In genomic region chr4:142792606-142792970, GRCm38 (mm10) we compare ENCODE assay signal across 17 mouse cellular contexts.
"Had no signal": no experiment of that assay in that cellular context is flagged by ENCODE, and none has a peak within 500 bp of the region (broad histone marks: within the 10 kb centered on the region; RNA-seq: fewer than 3 reads in every experiment).

No protein-coding gene starts in this region.

- DNase-seq: lung, adult 2 months; lung, postnatal 14 days; lung, postnatal 36 days; right cerebral cortex, postnatal 14 days; thymus, adult 2 months; thymus, postnatal 25 days; thymus, postnatal 4 days had no signal

- H3K27me3 ChIP-seq: lung, embryonic 15.5 days; megakaryocyte, embryonic 14.5 days; midbrain, embryonic 13.5 days; midbrain, embryonic 15.5 days; neural tube, embryonic 12.5 days; stomach, embryonic 15.5 days had no signal

- H3K4me3 ChIP-seq: lung, embryonic 15.5 days; megakaryocyte, embryonic 14.5 days; midbrain, embryonic 13.5 days; midbrain, embryonic 15.5 days; neural tube, embryonic 12.5 days; stomach, embryonic 15.5 days had no signal

- H3K9me3 ChIP-seq: lung, embryonic 15.5 days; midbrain, embryonic 13.5 days; midbrain, embryonic 15.5 days; neural tube, embryonic 12.5 days; stomach, embryonic 15.5 days had no signal

- H3K4me2 ChIP-seq: lung, embryonic 15.5 days; midbrain, embryonic 11.5 days; midbrain, embryonic 13.5 days; midbrain, embryonic 15.5 days; neural tube, embryonic 12.5 days; stomach, embryonic 15.5 days had no signal

- H3K36me3 ChIP-seq: lung, embryonic 15.5 days; midbrain, embryonic 13.5 days; midbrain, embryonic 15.5 days; neural tube, embryonic 12.5 days; stomach, embryonic 15.5 days had no signal

- H3K27ac ChIP-seq: lung, embryonic 15.5 days; macrophage; midbrain, embryonic 13.5 days; midbrain, embryonic 15.5 days; neural tube, embryonic 12.5 days; stomach, embryonic 15.5 days; stomach, postnatal 0 days had no signal

- H3K9ac ChIP-seq: lung, embryonic 15.5 days; midbrain, embryonic 13.5 days; midbrain, embryonic 15.5 days; neural tube, embryonic 12.5 days; stomach, embryonic 15.5 days had no signal

- H3K4me1 ChIP-seq: lung, embryonic 15.5 days; megakaryocyte, embryonic 14.5 days; midbrain, embryonic 13.5 days; midbrain, embryonic 15.5 days; neural tube, embryonic 12.5 days; stomach, embryonic 15.5 days had no signal

- ATAC-seq: lung, postnatal 0 days; midbrain, embryonic 13.5 days; midbrain, embryonic 15.5 days had no signal
